Mouse (Mus musculus) left cerebral cortex, adult 8-10 months (tissue): ENCODE data around the gene Olfr215. TPM values are rescaled to one million over a fixed set of nuclear protein-coding genes. Genes with fewer than 3 reads are reported as not detected.
"Not testable (repeated sequence)": the region's sequence is repeated elsewhere in the genome, so short reads cannot be mapped to it uniquely, and the experiment has no call there.

Experiments
- DNase-seq, 2 experiments: peaks; one replicate each; pipeline ENCODE4 v3.0.0; 2022; ENCODE audit warnings: low spot score in 2 of 2
- total RNA-seq, 4 experiments: library from RNA; stranded (reverse); gene quantifications; 2 replicates each; pipeline ENCODE4 v1.2.4; 2022

The Olfr215 gene
- not detected for total RNA-seq

DNA sequence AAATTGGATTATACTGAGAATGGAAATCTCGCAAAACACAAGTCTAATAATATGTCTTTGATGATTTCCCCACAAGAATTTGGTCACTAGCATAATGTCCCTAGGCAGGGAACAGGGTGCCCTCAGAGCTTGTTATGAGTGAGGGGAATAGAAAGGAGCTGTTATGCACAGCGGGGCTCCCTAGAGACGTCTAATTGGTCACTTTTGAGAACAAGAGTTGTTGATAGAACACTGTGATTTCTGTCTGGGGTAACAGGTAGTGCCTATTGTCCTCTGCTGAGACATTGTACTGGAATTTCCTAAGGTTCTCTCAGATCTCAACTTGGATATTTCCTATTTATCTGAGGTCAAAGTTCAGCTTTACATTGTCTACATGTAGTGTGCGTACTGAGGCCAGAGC is at the start of gene Olfr215:
Gene Olfr215 (minus strand): TSS at position 101 of the 400 bp plus-strand sequence.
- no peak for DNase-seq

DNA sequence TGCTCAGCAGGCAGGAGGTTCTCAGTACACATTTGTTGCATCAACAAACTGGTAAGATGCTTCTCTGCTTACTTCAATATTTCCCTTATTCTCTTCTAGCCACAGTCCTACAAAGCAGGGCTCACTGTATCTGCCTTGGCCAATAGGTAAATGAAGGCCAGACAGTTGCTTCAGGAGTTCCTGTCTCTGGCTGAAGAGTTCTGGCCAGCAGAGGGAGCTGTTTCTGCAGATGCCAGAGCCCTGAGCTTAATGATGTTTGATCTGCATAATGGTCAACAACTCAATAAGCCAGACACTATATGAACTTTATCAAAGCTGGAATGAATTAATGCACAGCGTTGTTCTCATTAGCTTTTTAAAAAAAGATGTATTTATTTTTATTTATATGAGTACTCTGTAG is 48.1 kb upstream of the Olfr215 start:
- DNase-seq = no peak

DNA sequence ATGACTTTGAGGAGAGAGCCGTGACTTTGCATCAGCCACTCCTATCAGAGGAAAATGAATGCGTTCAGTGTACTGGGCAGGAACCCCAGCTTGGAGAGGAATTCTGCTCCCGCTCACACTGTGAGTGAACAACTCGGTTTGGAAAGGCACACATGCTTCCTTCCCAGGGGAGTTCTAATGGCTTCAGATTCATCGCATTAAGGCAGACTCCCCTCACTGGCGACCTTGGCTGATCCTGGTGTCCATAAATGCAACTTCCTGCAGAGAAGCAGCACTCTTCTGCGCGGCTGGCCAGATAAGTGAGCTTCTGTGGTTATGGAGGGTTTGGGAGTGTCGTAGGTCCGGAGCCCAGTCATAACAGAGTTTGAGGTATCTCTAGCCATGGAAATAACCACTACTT is 45.8 kb upstream of the Olfr215 start:
- DNase-seq = no peak

DNA sequence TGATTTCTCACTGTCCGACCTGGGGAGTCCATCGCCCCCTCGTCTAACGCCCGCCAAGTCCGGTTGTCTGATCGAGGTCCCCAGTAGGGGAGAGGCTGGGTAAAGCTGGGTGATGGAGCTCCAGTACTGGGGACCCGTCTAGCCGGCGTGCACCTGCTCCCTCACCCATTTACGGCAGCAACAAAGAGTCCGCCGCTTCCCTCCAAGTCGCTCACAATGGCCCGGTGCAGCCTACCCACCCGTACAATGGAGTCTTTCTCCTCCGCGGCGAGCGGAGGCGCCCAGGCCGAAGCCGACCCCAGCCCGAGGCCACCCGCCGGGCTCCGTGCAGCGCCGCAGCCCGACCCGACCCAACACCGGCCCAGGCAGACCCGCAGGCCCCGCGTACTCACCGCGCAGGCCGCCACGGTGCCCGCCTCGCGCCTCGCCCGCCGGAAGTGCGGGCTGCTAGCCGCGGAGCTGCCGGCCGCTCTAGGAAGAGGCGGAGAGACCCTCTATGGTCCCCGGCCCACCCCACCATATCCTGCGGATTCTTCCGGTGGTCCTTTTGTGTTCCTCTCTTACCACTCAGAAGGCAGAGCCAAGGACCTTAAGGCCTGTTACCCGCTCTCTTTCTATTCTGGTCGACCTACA is 44.7 kb upstream of the Olfr215 start, which contains the start of gene Zfp422:
Gene Zfp422 (minus strand): TSS at position 461 of the 633 bp plus-strand sequence.
- DNase-seq = peak; percentile 45

DNA sequence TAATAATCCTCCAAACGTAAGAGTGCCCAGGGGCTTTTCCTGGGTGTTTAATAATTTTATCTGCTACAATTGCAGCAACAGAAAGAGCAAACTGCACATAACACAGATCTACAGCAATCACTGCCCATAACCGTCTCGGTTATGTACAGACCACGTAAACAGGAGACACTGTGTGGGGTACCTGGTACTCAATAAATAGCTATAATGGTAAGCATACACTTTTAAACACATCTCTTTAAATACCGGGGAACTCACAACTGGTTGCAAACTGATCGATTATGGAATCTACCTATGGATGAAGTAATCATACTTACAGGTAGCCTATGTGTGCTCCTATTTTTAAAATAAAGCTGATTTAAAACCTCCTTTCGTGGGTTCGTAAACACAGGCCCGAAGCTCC is 44.1 kb upstream of the Olfr215 start:
- DNase-seq = no peak

DNA sequence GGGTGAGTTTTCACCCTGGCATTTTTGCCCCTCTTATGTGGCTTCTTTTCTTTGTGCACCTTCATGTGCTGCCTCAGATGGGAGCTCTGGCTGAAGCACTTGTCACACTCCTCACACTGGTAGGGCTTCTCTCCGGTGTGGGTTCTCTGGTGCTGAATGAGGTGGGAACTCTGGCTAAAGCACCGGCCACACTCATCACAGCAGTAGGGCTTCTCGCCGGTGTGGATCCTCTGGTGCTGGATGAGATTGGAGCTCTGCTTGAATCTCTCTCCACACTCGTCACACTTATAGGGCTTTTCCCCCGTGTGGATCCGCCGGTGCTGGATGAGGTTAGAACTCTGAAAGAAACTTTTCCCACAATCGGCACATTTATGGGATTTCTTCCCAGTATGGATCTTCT is 42.4 kb upstream of the Olfr215 start:
- not testable (repeated sequence) for DNase-seq

DNA sequence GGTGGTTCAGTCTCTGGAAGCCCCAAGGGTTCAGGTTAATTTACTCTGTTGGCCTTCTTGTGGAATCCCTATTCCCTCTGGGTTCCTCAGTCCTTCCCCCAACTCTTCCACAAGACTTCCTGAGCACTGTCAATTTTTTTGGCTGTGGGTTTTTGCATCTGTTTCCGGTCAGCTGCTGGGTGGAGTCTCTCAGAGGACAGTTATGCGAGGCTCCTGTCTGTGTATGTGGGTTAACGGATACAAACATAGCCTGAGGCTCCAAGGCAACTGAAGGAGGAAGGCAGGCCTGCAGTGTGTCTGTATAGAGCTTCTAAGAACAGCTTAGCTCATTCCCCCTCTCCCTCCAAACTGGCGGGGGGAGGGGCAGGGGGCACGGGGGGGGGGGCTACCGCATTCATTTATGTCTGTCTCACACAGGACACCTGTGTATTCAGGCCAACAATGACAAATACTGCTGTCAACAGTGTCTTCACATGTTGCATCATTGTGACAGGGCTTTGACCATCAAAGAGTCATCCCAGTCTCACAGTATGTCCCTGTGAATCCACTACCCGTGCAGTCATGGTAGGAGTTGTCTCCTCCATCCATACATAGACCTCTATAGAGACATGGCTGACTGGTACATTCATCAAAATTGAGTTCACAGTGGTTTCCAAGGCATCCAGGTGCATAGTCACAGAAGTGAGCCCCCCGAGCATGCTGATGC is 37.5 kb upstream of the Olfr215 start:
- no peak for DNase-seq

DNA sequence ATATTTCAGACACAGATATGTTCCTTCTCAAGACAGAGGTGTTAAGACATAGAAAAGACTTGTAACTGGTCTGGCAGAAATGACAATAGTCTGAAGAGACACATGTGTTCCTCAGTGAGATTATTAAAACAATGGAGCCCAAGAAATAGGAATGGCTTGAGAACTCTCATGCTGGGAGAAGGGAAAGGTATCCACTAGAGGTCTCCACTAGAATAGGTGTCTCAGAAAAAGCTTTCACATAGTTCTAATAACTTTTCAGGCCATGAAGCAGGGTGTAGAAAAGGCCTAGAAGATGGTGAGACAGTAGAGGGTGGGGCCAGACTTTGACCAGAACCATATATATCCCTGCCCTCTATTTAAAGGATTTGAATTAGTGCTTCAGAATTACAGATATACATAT is 34.1 kb upstream of the Olfr215 start:
- no peak for DNase-seq

DNA sequence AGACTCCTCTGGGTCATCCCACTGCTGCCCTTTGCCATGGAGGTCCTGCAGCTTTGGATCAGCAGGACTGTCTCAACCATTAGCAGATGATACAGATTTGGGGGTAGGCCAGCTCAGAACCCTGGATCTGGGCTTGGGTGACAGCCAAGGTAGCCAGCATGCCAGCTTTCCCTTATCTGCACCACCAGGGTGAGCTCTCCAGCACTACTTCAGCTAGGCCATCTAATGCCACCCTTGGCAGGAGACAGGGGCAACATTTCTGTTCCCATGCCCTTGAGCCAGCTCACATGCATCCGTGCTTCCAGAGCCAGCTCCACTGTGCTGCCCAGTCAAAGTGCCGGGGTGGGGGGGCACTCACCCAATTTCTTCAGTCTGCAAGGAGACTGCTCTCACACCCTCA is 31.7 kb upstream of the Olfr215 start:
- DNase-seq = no peak

DNA sequence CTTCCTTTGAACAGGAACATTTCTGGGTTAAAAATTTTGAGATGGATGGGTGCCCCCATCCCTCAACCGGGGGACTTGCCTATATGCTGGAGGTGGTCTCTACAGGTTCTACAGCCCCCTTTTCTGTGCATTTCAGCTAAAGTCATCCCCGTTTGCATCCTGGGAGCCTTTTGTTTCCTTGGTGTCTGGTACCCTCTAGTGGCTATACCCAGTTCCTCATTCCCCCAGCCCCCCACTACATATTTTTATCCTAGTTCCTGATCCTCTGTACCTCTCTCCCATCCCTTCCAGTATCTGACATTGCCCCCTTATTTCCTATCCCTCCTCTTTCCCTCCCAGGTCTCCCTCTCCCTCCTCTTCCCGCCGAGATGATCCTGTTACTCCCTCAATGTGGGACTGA is 23.2 kb upstream of the Olfr215 start:
- no peak for DNase-seq

DNA sequence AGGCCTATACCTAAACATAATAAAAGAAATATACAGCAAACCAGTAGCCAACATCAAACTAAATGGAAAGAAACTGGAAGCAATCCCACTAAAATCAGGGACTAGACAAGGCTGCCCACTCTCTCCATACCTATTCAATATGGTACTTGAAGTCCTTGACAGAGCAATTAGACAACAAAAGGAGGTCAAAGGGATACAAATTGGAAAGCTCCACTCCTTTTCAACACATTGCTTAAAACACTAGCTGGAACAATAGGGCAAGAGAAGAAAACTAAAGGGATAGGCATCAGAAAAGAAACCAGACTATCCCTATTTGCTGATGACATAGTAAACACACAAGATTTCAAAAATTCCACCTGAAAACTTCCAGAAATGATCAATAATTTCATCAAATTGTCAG is 17.0 kb upstream of the Olfr215 start:
- not testable (repeated sequence) for DNase-seq

DNA sequence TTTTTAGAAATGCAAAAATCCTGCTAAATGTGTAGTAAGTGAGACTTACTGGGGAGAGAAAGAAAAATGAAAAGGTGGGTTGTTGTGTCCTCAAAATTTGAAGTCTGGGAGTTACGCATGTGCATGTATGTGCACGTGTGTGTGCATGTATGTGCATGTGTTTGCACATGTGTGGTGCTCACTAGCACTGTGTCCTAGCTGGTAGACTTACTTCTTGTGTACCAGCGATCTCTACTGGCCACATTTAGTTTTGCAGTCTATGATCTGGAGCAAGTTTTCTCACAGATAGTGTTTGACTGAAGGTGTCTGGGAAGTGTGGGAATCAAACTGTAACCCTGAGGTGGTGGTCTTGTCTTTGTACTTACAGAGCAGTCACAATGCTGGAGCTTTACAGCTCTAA is 14.2 kb downstream of the Olfr215 start:
- DNase-seq = no peak

DNA sequence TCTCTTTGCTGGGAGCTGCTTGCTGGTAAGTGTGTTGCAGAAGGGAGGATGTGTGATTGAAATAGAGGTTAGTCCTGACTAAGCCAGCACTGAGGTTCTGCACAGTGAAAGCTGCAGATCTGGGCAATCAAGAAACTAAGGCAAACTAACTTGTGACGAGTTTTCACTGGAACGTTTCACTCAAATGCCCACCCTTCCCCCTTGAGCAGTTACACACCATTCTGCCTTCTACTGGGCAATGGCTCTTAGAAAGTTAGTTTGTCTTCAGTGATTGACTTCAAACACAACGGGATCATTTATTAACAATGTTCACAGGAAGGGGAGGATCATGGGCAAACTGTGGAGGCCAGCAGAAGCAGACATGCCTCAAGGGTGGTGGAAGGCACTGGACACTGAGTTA is 29.0 kb downstream of the Olfr215 start:
- no peak for DNase-seq

DNA sequence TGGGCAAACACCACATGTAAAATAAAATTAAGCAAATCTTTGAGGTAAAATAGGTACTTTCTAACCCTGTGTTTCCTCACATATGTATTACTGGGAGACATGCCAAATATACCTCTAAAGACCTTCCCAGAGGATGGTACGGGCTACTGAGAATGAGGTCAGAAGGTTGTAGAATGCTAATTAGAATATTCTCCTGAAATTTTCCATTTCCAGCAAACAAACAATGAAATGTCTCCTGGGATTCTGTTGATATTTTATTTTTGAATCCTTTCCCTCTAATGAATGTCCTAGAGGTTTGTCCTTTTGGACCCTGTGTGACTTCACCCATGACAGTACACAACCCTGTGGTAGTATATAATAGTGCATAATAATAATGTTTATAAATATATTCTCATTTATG is 30.1 kb downstream of the Olfr215 start, which contains the start of gene Olfr214:
Gene Olfr214 (plus strand): TSS at position 301 of the 400 bp plus-strand sequence.
- DNase-seq = no peak

DNA sequence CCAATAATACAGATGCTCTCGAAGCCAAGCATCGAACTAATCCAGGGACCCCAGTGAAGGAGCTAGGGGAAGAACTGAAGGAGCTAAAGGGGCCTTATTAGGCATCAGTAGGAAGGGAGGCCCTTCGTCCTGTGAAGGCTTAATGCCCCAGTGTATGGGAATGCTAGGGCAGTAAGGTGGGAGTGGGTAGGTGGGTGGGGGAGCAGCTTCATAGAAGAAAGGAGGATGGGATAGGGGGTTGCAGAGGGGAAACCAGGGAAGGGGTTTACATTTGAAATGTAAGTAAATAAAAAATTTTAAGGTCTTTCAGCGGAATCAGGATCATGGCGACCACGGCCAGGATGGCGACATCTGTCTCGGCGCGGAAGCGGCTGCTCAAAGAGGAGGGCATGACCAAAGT is 33.2 kb downstream of the Olfr215 start, which contains the start of gene Gm5580:
Gene Gm5580 (plus strand): TSS at position 301 of the 400 bp plus-strand sequence.
- DNase-seq = not testable (repeated sequence)

DNA sequence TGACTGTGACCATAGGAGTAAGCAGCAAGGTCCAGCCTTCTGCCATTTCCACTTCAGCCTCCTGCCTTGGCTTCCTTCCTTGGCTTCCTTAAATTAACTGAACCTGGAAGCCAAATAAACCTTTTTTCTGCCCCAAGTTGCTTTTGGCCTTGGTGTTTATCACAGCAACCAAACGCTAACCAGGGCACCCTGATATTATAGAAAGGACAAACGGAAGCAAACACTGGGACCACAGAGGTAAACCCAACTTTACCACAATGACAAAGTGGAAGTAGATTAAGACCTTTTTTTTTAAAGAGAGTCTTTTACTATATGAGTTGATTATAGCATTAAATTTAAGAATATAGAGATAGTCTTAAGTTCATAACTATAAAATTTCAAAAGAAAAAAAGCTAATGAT is 41.5 kb downstream of the Olfr215 start:
- DNase-seq = no peak

DNA sequence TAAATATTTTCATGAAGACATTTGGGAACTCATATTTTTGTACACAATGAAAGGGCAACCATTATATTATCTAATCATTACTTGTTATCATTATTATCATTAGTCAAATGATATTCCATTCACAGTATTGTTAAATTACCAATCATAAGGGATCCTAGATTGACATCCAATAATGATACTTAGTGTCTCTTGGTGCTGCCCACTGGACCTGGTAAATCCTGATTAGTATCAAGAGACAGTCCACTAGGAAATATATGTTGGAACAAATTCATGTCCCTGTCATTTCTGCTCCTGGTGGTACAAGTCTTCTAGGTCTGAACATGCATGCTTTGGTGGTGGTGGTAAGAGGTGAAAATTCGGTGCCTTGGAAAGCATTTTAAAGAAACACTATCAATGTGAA is 45.8 kb downstream of the Olfr215 start, which contains the start of gene Olfr213:
Gene Olfr213 (plus strand): TSS at position 301 of the 400 bp plus-strand sequence.
- DNase-seq = no peak

Other genes with a start within 250 kb of the Olfr215 start
- 10 to 100 TPM; 45.8 to 58.4 (median 53.3) TPM for gene March8, start 246.2 kb downstream of the Olfr215 start, total RNA-seq
- gene Alox5, start 123.0 kb downstream of the Olfr215 start, total RNA-seq = 1 to 10 TPM; 1.2 to 3.3 (median 1.8) TPM
- not detected for gene Olfr211, start 95.1 kb downstream of the Olfr215 start, total RNA-seq
- under 1 TPM in 2 of 4 experiments, not detected in 2; 0.11 to 0.13 TPM for gene Olfr212, start 77.7 kb downstream of the Olfr215 start, total RNA-seq
- not detected for gene Olfr213, start 45.7 kb downstream of the Olfr215 start, total RNA-seq
- 1 to 10 TPM; 2.2 to 3.6 (median 2.9) TPM for gene Gm5580, start 33.1 kb downstream of the Olfr215 start, total RNA-seq
- not detected for gene Olfr214, start 30.0 kb downstream of the Olfr215 start, total RNA-seq
- 10 to 100 TPM; 19.5 to 32.6 (median 23.2) TPM for gene Zfp422, start 44.8 kb upstream of the Olfr215 start, total RNA-seq
- 1 to 10 TPM; 1.7 to 3.3 (median 2.4) TPM for gene Depp1, start 66.4 kb upstream of the Olfr215 start, total RNA-seq
- gene Rassf4, start 89.8 kb upstream of the Olfr215 start, total RNA-seq = 1 to 10 TPM; 6.2 to 8.6 (median 7.4) TPM
- 1 to 10 TPM in 2 of 4 experiments, under 1 TPM in 2; 0.28 to 4.4 (median 1.0) TPM for gene Tmem72, start 132.7 kb upstream of the Olfr215 start, total RNA-seq